Mouse (Mus musculus): ENCODE results near the gene Arid5b.

The Arid5b gene

GRCm38 (mm10) chr10:68159759-68160158, 118.8 kb downstream of the Arid5b start:
- no peak for DNase-seq

GRCm38 (mm10) chr10:68158555-68158954, 120.0 kb downstream of the Arid5b start:
- no peak for DNase-seq

DNA sequence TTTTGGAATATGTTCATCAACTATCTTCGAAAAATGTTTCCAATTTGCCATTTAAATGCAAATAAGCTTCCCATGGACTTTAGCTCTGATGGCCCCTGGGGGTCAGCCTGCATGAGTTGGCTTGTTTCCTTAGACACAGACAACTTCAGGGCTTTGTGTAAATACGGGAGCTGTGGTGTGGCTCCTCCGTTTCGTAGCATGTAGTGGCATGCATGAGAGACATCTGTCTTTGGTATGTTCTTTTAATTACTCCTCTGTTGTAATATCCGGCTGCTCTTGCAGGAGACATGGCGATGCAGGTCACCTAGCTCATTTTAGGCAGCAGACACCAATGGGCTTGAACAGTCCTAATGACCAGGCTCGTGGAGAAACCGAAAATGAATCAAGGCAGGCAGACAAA, 121.0 kb downstream of the Arid5b start:
- no peak for DNase-seq

DNA sequence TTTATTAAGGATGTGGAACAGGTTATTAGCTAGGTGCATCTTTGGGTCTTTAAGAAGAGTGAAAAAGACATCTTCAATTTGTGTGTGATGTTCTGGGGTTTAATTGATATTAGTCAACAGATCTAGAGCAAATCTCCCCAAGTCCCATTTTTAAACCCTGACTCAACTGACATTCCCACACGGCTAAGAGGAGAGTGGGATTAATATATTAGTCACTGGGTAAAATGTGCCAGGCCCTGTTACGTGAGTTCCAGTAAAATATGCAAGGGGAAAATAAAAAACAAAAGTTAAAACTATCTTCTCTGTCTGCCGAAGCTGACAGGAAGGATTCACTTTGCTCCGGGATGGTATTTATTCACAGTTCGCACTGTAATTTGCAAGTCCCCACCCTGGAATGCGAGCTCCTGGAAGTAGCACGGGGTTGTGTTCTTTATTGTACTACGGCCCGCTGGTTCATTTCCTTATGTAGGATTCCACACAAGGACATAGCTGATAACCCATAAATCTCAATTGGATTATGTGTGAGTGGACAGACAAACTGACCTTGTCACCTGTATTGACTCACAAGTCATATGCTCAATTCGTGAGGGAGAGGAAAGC, 121.8 kb downstream of the Arid5b start:
- no peak for DNase-seq

GRCm38 (mm10) chr10:68156159-68156558, 122.4 kb downstream of the Arid5b start:
- DNase-seq: no peak

GRCm38 (mm10) chr10:68155431-68156119, 123.0 kb downstream of the Arid5b start:
- no peak for DNase-seq

GRCm38 (mm10) chr10:68154046-68154765, 124.3 kb downstream of the Arid5b start:
- DNase-seq: no peak

DNA sequence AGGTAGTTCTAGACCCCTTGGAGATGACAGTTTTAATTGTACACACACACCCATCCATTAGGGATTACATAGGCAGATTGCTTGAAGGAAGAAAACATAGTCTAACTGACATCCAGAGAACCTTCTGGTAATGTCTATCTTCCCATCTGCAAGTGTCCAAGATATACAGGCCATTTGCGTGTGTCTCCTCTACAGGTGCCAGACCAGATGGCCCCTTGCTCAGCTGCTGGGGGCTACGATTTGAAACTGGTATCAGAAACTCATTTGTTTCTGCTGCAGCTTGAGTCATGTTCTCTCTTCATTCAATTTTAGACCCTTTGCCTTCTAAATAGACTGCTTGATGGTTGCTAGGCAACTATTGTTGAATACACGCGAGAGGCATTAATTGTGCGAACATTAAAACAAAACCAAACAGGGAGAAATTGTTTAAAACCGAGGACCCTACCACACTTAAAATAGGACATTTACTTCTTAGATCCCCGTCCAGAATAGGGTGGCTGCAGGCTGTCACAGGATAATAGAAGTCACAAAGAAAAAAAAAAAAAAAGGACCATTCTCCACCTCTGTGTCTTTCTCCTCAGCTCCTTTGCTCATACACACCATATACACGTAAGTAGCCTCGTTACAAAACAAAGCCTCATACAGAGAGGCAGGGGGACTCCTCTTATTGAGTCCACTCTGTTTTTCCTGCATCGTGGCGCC, 125.0 kb downstream of the Arid5b start:
- no peak for DNase-seq

- no peak for DNase-seq
Observed at GRCm38 (mm10) chr10:68148495-68148894, 130.0 kb downstream of the Arid5b start.

- DNase-seq: peak; percentile 34 to 72
Observed at GRCm38 (mm10) chr10:68147730-68148129, 130.8 kb downstream of the Arid5b start.

GRCm38 (mm10) chr10:68146842-68147241, 131.7 kb downstream of the Arid5b start:
- peak in 1 of 2 experiments; percentile 59 for DNase-seq

GRCm38 (mm10) chr10:68145286-68145950, 133.1 kb downstream of the Arid5b start:
- peak in 1 of 2 experiments; percentile 58 for DNase-seq

- no peak for DNase-seq
Observed at GRCm38 (mm10) chr10:68142501-68142900, 136.0 kb downstream of the Arid5b start.

GRCm38 (mm10) chr10:68141567-68141966, 137.0 kb downstream of the Arid5b start:
- no peak for DNase-seq

- DNase-seq: no peak
Observed at GRCm38 (mm10) chr10:68140871-68141270, 137.7 kb downstream of the Arid5b start.

GRCm38 (mm10) chr10:68140306-68140705, 138.2 kb downstream of the Arid5b start:
- DNase-seq: no peak

DNA sequence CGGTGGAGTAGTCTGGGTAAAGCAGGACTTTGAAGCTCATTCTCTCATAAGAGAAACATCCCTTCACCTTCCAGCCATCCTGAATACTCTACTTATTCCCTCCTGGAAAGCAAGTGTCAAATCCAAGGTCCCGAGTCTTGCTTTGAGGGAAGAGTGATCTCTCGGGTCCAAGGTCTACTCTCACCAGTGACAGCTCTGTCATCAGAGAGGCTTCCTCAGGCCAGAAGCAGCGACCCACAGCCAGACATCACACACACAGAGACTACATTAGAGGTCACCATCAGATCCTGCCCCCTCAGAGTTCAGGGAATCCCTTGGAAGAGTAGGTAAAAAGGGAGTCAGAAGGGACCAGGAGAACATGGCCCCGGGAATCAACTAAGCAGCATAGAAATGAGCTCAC, 140.4 kb downstream of the Arid5b start:
- DNase-seq: no peak

GRCm38 (mm10) chr10:68137151-68137833, 141.2 kb downstream of the Arid5b start:
- DNase-seq: no peak

DNA sequence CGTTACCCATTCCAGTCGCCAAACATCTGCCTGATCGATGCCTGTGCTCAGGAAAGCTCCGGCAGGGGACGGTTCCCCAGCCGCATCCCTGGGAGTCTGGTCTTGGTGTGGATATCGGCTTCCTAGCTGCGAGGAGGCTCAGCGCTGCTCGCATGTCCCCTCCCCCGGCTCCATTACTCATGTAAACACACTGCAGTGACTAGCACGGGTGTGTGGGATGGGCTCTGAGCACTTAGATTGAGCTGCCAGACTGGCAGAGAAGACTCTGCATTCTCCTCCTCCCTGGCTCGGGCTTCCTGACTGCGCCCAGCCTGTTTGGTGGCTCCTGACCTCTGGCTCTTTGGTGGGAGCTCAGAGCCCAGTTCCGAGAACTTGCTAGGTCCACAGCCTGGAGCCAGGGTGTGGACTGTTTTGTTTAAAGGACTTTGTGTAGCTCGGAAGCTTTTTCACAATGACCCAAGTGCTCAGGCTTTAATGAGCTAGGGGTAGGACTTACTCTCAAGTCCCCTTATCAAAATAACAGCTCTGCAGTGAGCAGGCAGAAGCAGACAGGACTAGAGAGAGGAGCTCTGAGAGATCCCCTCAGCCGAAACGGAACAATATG, 142.0 kb downstream of the Arid5b start:
- DNase-seq: peak; percentile 83 to 93

DNA sequence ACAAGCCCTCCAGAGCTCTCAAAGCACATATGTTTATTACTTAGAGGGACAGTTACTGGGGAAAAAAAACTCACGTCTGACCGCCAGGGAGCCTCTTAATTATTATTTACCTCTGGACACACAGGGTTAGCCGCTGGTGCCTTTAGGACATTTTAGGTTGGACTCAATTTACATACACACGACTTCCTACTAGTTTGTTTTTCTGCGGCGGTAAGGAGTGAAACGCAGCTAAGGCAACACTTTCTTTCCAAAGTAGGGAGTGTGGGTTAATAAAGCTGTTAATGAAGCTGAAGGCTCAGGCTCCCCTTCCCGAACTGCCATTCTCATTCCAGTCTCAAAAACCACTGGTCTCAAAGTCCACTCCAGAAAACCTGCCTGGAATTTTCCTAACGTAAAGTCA, 142.5 kb downstream of the Arid5b start:
- DNase-seq: peak; percentile 30 to 46

DNA sequence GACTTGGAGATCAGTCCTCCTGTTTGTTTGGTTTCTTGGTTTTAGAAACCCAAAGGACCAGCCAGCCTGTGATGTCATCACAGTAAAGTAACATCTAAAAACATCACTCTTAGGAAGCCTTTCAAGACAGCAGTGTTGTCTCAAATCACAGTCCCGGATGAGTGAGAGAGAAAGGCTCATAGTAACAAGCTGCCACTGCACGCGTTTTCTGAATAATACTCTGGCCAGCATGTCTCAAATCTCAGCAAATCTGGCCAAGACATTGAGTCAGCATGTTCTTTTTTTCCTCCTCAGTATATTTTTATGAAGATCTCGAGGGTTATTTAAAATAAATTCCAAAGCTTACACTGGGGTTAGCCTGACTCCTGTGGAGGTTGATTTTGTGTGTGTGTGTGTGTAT, 143.1 kb downstream of the Arid5b start:
- no peak for DNase-seq

- DNase-seq: no peak
Observed at GRCm38 (mm10) chr10:68134549-68134948, 144.0 kb downstream of the Arid5b start.

All from kidney, postnatal 25 days (tissue).